Mouse (Mus musculus): ENCODE measurements around the gene Mcf2. TPM values are rescaled to one million over a fixed set of nuclear protein-coding genes. Genes with fewer than 3 reads are reported as not detected.

The Mcf2 gene
- polyA plus RNA-seq, 1 experiment from 2014 or later = 0.16 TPM

GRCm38 (mm10) chrX:60013084-60013676 lies 165.7 kb downstream of the Mcf2 start:
- H3K27ac ChIP-seq (replicated peaks in 1 of 2; ENCODE audit: control insufficient read depth in 1 of 2, insufficient read depth in 1 of 2, low read depth in 2 of 2, low read length in 2 of 2) = no peak overlapping the region
- no peaks in the 10 kb centered on the region for H3K27me3 ChIP-seq (ENCODE audit: control insufficient read depth, insufficient read depth, low read length)
- H3K9ac ChIP-seq (ENCODE audit: low read length) = no peak overlapping the region
- no peak overlapping the region for H3K4me2 ChIP-seq (ENCODE audit: low read length)
- no peak for ATAC-seq (ENCODE audit: insufficient number of reproducible peaks, insufficient read depth, low FRiP score, low read depth)
- H3K4me1 ChIP-seq (ENCODE audit: control insufficient read depth in 2 of 2, insufficient read depth in 2 of 2, low read length in 2 of 2) = no peaks in the 10 kb centered on the region
- no peaks in the 10 kb centered on the region for H3K9me3 ChIP-seq (ENCODE audit: control insufficient read depth, low read length)
- H3K36me3 ChIP-seq (ENCODE audit: control insufficient read depth, insufficient read depth, low read length) = no peaks in the 10 kb centered on the region
- H3K4me3 ChIP-seq (ENCODE audit: control insufficient read depth in 1 of 2, insufficient read depth in 1 of 2, low read depth in 1 of 2, low read length in 2 of 2) = no peak overlapping the region

Other genes with a start within 250 kb of the Mcf2 start
- gene F9, start 179.6 kb downstream of the Mcf2 start, polyA plus RNA-seq (2014; fragmentation: Nextera tagmentation; extraction: Ambion mirVana) = not detected in 2 replicates

Measured in heart, embryonic 14.5 days (tissue).